Mouse (Mus musculus) myocyte (in vitro differentiated cells): ENCODE data around the gene Fam104a.

Experiments used
- E2F4 ChIP-seq: IDR thresholded peaks from one replicate; pipeline ENCODE4 v1.6.1; 2011; ENCODE audit warnings: mild to moderate bottlenecking, control low read depth, moderate library complexity; ENCODE audit not compliant: insufficient read depth
- POLR2A ChIP-seq: IDR thresholded peaks from one replicate; pipeline ENCODE4 v1.6.1; 2011; ENCODE audit warnings: low read depth, mild to moderate bottlenecking, control low read depth, moderate library complexity; ENCODE audit not compliant: insufficient read length
- POLR2AphosphoS2 ChIP-seq: IDR thresholded peaks from one replicate; pipeline ENCODE4 v1.6.1; 2011; ENCODE audit warnings: low read depth, control low read depth; ENCODE audit not compliant: insufficient read length
- TCF12 ChIP-seq: IDR thresholded peaks from one replicate; pipeline ENCODE4 v1.6.1; 2011; ENCODE audit warnings: mild to moderate bottlenecking, control low read depth; ENCODE audit not compliant: poor library complexity, insufficient read depth, severe bottlenecking
- TCF3 ChIP-seq: IDR thresholded peaks from one replicate; pipeline ENCODE4 v1.6.1; 2011; ENCODE audit warnings: low read depth, control low read depth; ENCODE audit not compliant: insufficient read length

DNA sequence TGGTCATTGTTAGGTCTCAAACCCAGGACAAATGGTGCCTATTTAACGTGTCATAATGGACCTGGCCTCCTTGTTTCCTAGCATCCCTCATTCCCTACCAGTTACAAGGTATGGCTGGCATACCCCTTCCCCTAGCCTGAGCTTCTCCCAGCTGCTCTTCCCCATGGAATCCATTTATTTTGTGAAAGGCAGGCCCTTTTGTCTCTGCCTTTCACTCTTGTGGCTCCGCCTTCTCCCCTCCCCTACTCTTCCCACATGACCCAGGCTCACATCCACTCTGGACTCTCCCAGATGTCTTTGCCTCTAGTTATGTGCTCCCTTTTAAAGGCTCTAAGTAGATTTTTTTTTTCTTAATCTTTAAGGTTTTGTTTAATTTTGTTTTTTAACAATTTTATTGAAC lies 3.1 kb upstream of the Fam104a start:
- TF ChIP-seq E2F4: no peak
- TF ChIP-seq POLR2A: no peak
- TF ChIP-seq TCF3: no peak
- TF ChIP-seq TCF12: no peak
- no peak for TF ChIP-seq POLR2AphosphoS2
